Mouse (Mus musculus) lung, postnatal 0 days (tissue): ENCODE measurements around the gene Akap8. TPM values are rescaled to one million over a fixed set of nuclear protein-coding genes. Genes with fewer than 3 reads are reported as not detected.
A peak's percentile ranks its signal among the peaks of the same experiment; 100 is the strongest.

ENCODE experiments used
- ATAC-seq: fragments of 200-750 bp; cut with Nextera tagmentation; 2 replicates; pipeline ENCODE4 v1.8.0; 2017; ENCODE audit warnings: moderate library complexity
- DNase-seq: peaks from one replicate; pipeline ENCODE4 v3.0.0-alpha.2; 2016; ENCODE audit warnings: low spot score
- H3K27ac ChIP-seq: fragments of 300-500 bp; sonication (generic); 2 replicates; pipeline ENCODE4 v1.5.1; 2014; ENCODE audit warnings: antibody characterized with exemption, mild to moderate bottlenecking, low read length, mixed read lengths
- H3K27me3 ChIP-seq: fragments of 300-500 bp; sonication (generic); replicated peaks from 2 replicates; pipeline ENCODE4 v1.6.1; 2014; ENCODE audit warnings: low read length, mixed read lengths; ENCODE audit not compliant: insufficient read depth
- H3K36me3 ChIP-seq: fragments of 300-500 bp; sonication (generic); 2 replicates; pipeline ENCODE4 v1.6.1; 2014; ENCODE audit warnings: low read length, mixed read lengths; ENCODE audit not compliant: insufficient read depth
- H3K4me1 ChIP-seq: fragments of 300-500 bp; sonication (generic); 2 replicates; pipeline ENCODE4 v1.6.1; 2014; ENCODE audit warnings: antibody characterized with exemption, low read depth, low read length, mixed read lengths; ENCODE audit not compliant: insufficient read depth
- H3K4me2 ChIP-seq: fragments of 300-500 bp; sonication (generic); replicated peaks from 2 replicates; pipeline ENCODE4 v1.6.1; 2014; ENCODE audit warnings: low read depth, mild to moderate bottlenecking, low read length, moderate library complexity, mixed read lengths
- H3K4me3 ChIP-seq: fragments of 300-500 bp; sonication (generic); 2 replicates; pipeline ENCODE4 v1.5.1; 2014; ENCODE audit warnings: low read depth, low read length
- H3K9ac ChIP-seq: fragments of 300-500 bp; sonication (generic); replicated peaks from 2 replicates; pipeline ENCODE4 v1.6.1; 2014; ENCODE audit warnings: low read depth, mild to moderate bottlenecking
- H3K9me3 ChIP-seq: fragments of 300-500 bp; sonication (generic); 2 replicates; pipeline ENCODE4 v1.6.1; 2016; ENCODE audit warnings: low read length, mixed read lengths
- CTCF ChIP-seq: IDR thresholded peaks from 2 replicates; pipeline ENCODE4 v1.5.1; 2016; ENCODE audit warnings: antibody characterized with exemption, mild to moderate bottlenecking
- EP300 ChIP-seq: IDR thresholded peaks from 2 replicates; pipeline ENCODE4 v1.6.1; 2016; ENCODE audit warnings: antibody characterized with exemption, mild to moderate bottlenecking, control low read depth
- WGBS: fragments of 180-500 bp; shearing (Covaris S2); extraction: QIAGEN DNeasy Blood & Tissue Kit; methylation state at CpG from one replicate; pipeline ENCODE4 v1.1.7; 2014; 5-methylcytosine and 5-hydroxymethylcytosine counted together
- polyA plus RNA-seq: library from polyadenylated mRNA; unstranded; fragments of >200 nt; fragmentation: Nextera tagmentation; extraction: Ambion mirVana; gene quantifications from 2 replicates; pipeline ENCODE4 v1.2.1, GENCODE M21; 2015

The Akap8 gene
- polyA plus RNA-seq, 1 experiment from 2014 or later = 30.2 TPM

- DNase-seq = no peak
- no peak for ATAC-seq
- Histone ChIP-seq H3K4me2 (no peak overlapping the region), H3K36me3 (peaks cover 52% of the 10 kb centered on the region), H3K27me3 (no peaks in the 10 kb centered on the region), H3K4me1 (no peaks in the 10 kb centered on the region), H3K9me3 (no peaks in the 10 kb centered on the region), H3K4me3 (no peak overlapping the region), H3K9ac (no peak overlapping the region), H3K27ac (no peak overlapping the region)
- TF ChIP-seq EP300 (no peak), CTCF (no peak)
- WGBS = 79% methylated on average over 2 of the region's 2 CpGs
Observed at GRCm38 (mm10) chr17:32335869-32336268, 14.8 kb upstream of the Akap8 start.

GRCm38 (mm10) chr17:32334921-32335320, 13.9 kb upstream of the Akap8 start:
- H3K9me3 ChIP-seq = no peaks in the 10 kb centered on the region
- H3K36me3 ChIP-seq = peaks cover 52% of the 10 kb centered on the region
- no peaks in the 10 kb centered on the region for H3K4me1 ChIP-seq
- H3K4me3 ChIP-seq = no peak overlapping the region
- DNase-seq (no peak), ATAC-seq (no peak)
- no peak overlapping the region for H3K27ac ChIP-seq
- no peak overlapping the region for H3K4me2 ChIP-seq
- 97% methylated on average over 12 of the region's 12 CpGs for WGBS
- H3K9ac ChIP-seq = no peak overlapping the region
- no peaks in the 10 kb centered on the region for H3K27me3 ChIP-seq
- no peak for TF ChIP-seq CTCF
- TF ChIP-seq EP300 = no peak

GRCm38 (mm10) chr17:32333675-32334303, 12.8 kb upstream of the Akap8 start:
- no peak overlapping the region for H3K27ac ChIP-seq
- peak; percentile 38; the same call in 1 of the 2 replicates for ATAC-seq
- DNase-seq = no peak
- H3K27me3 ChIP-seq = no peaks in the 10 kb centered on the region
- no peak for TF ChIP-seq CTCF
- TF ChIP-seq EP300 = no peak
- H3K4me3 ChIP-seq = no peak overlapping the region
- H3K4me2 ChIP-seq = no peak overlapping the region
- H3K9ac ChIP-seq = no peak overlapping the region
- no peaks in the 10 kb centered on the region for H3K9me3 ChIP-seq
- no peaks in the 10 kb centered on the region for H3K4me1 ChIP-seq
- peaks cover 52% of the 10 kb centered on the region for H3K36me3 ChIP-seq
- 81% methylated on average over 16 of the region's 31 CpGs for WGBS

- Histone ChIP-seq H3K9me3 (no peaks in the 10 kb centered on the region), H3K4me1 (no peaks in the 10 kb centered on the region), H3K36me3 (peaks cover 10% of the 10 kb centered on the region), H3K4me2 (no peak overlapping the region), H3K4me3 (no peak overlapping the region), H3K9ac (no peak overlapping the region), H3K27ac (no peak overlapping the region), H3K27me3 (no peaks in the 10 kb centered on the region)
- TF ChIP-seq EP300 (no peak), CTCF (no peak)
- no peak for ATAC-seq
- no peak for DNase-seq
Observed at GRCm38 (mm10) chr17:32327501-32327900, 6.5 kb upstream of the Akap8 start.

- WGBS = 85% methylated on average over 1 of the region's 1 CpGs
- Histone ChIP-seq H3K4me2 (no peak overlapping the region), H3K27ac (no peak overlapping the region), H3K27me3 (no peaks in the 10 kb centered on the region), H3K9me3 (no peaks in the 10 kb centered on the region), H3K4me1 (peaks cover 4% of the 10 kb centered on the region; the same call in 1 of the 2 replicates), H3K36me3 (no peaks in the 10 kb centered on the region), H3K9ac (no peak overlapping the region), H3K4me3 (no peak overlapping the region)
- ATAC-seq (no peak), DNase-seq (no peak)
- TF ChIP-seq EP300 (no peak), CTCF (no peak)
Observed at GRCm38 (mm10) chr17:32322809-32323208, 1.8 kb upstream of the Akap8 start.

GRCm38 (mm10) chr17:32321836-32322235, 798 bp upstream of the Akap8 start:
- Histone ChIP-seq H3K9ac (peak overlapping the region; percentile 64), H3K36me3 (peaks cover 2% of the 10 kb centered on the region; the same call in 1 of the 2 replicates), H3K4me3 (peak overlapping the region; percentile 69), H3K9me3 (no peaks in the 10 kb centered on the region), H3K4me1 (peaks cover 4% of the 10 kb centered on the region; the same call in 1 of the 2 replicates), H3K4me2 (peak overlapping the region; percentile 86), H3K27ac (peak overlapping the region; percentile 80), H3K27me3 (no peaks in the 10 kb centered on the region)
- ATAC-seq (no peak), DNase-seq (peak; percentile 16)
- TF ChIP-seq CTCF (no peak), EP300 (no peak)
- WGBS = 9% methylated on average over 6 of the region's 6 CpGs
